ENCODE assay signal across 10 mouse cellular contexts in genomic region chr5:112371933-112372332, GRCm38 (mm10). TPM values are rescaled to one million over a fixed set of nuclear protein-coding genes. Genes with fewer than 3 reads are reported as not detected.
DNase-seq lines count a peak whose midpoint lies in the region; ATAC-seq and TF ChIP-seq lines count a peak whose summit lies in the region.
"Had no signal": no experiment of that assay in that cellular context is flagged by ENCODE, and none has a peak within 500 bp of the region (broad histone marks: within the 10 kb centered on the region; RNA-seq: fewer than 3 reads in every experiment).

No protein-coding gene starts in this region.

- WGBS in cerebellum, adult 2 months = 11% methylated on average over 7 of the region's 7 CpGs
- 21% methylated on average over 7 of the region's 7 CpGs for WGBS in forebrain, embryonic 12.5 days
- 26% methylated on average over 7 of the region's 7 CpGs for WGBS in neural tube, embryonic 14.5 days
- WGBS in lung, postnatal 0 days = 85% methylated on average over 7 of the region's 7 CpGs

- peak overlapping the region; percentile 36 for H3K4me2 ChIP-seq in forebrain, embryonic 12.5 days
- H3K4me2 ChIP-seq in neural tube, embryonic 14.5 days (ENCODE audit: low read depth, low read length) = no peak overlapping the region
- H3K4me2 ChIP-seq in lung, postnatal 0 days (replicated peaks; ENCODE audit: low read depth, low read length) = no peak overlapping the region

- no peak for TF ChIP-seq EP300 in lung, postnatal 0 days (IDR thresholded peaks at IDR 0.05)

- no peak for TF ChIP-seq CTCF in cerebellum, adult 2 months (IDR thresholded peaks at IDR 0.05; ENCODE audit: borderline replicate concordance, insufficient read depth, low read depth, low read length)
- TF ChIP-seq CTCF in lung, postnatal 0 days (IDR thresholded peaks at IDR 0.05) = no peak

- peak; percentile 90 for ATAC-seq in forebrain, embryonic 12.5 days (ENCODE audit: low FRiP score)
- peak; percentile 89 for ATAC-seq in neural tube, embryonic 14.5 days (ENCODE audit: low read depth)
- no peak for ATAC-seq in lung, postnatal 0 days

- H3K27me3 ChIP-seq in cerebellum, adult 2 months (ENCODE audit: control insufficient read depth, insufficient read depth, low read length) = no peaks in the 10 kb centered on the region
- H3K27me3 ChIP-seq in forebrain, embryonic 12.5 days = no peaks in the 10 kb centered on the region
- H3K27me3 ChIP-seq in neural tube, embryonic 14.5 days (ENCODE audit: control insufficient read depth, insufficient read depth, low read length) = no peaks in the 10 kb centered on the region
- H3K27me3 ChIP-seq in lung, postnatal 0 days (replicated peaks; ENCODE audit: insufficient read depth, low read length) = no peaks in the 10 kb centered on the region

- DNase-seq in cerebellum, adult 2 months = peak; percentile 68 to 82
- peak; percentile 67 to 75 for DNase-seq in layer of hippocampus, postnatal 10 days (ENCODE audit: low spot score in 2 of 2)
- DNase-seq in testis, postnatal 10 days (ENCODE audit: low spot score) = no peak
- no peak for DNase-seq in lung, postnatal 0 days (ENCODE audit: low spot score)
- no peak for DNase-seq in lung, postnatal 10 days
- DNase-seq in gastrocnemius, postnatal 25 days = no peak

- peak overlapping the region; percentile 36 for H3K9ac ChIP-seq in forebrain, embryonic 12.5 days
- 0 out of 2 replicates have a peak overlapping the region, but pooled peaks have one; percentile 8 for H3K9ac ChIP-seq in neural tube, embryonic 14.5 days (replicated peaks; ENCODE audit: low read depth, low read length)
- H3K9ac ChIP-seq in lung, postnatal 0 days (replicated peaks; ENCODE audit: low read depth) = no peak overlapping the region

- no peak overlapping the region for H3K4me3 ChIP-seq in cerebellum, adult 2 months (replicated peaks; ENCODE audit: insufficient read depth, low read depth, low read length)
- H3K4me3 ChIP-seq in forebrain, embryonic 12.5 days (replicated peaks) = no peak overlapping the region
- no peak overlapping the region for H3K4me3 ChIP-seq in neural tube, embryonic 14.5 days (ENCODE audit: low read depth, low read length)
- H3K4me3 ChIP-seq in lung, postnatal 0 days (ENCODE audit: low read depth, low read length) = no peak overlapping the region

- no peaks in the 10 kb centered on the region for H3K9me3 ChIP-seq in forebrain, embryonic 12.5 days
- no peaks in the 10 kb centered on the region for H3K9me3 ChIP-seq in neural tube, embryonic 14.5 days (ENCODE audit: control insufficient read depth, low read length)
- no peaks in the 10 kb centered on the region for H3K9me3 ChIP-seq in lung, postnatal 0 days (ENCODE audit: low read length)

- peak overlapping the region; percentile 78 for H3K27ac ChIP-seq in cerebellum, adult 2 months (ENCODE audit: insufficient read depth, low read length)
- peak overlapping the region; percentile 94 for H3K27ac ChIP-seq in forebrain, embryonic 12.5 days
- H3K27ac ChIP-seq in neural tube, embryonic 14.5 days (ENCODE audit: low read depth, low read length) = peak overlapping the region; percentile 74
- no peak overlapping the region for H3K27ac ChIP-seq in lung, postnatal 0 days (ENCODE audit: low read length)

- peaks cover 72% of the 10 kb centered on the region for H3K36me3 ChIP-seq in forebrain, embryonic 12.5 days (replicated peaks)
- peaks cover 26% of the 10 kb centered on the region for H3K36me3 ChIP-seq in neural tube, embryonic 14.5 days (ENCODE audit: control insufficient read depth, insufficient read depth, low read length)
- H3K36me3 ChIP-seq in lung, postnatal 0 days (ENCODE audit: insufficient read depth, low read length) = no peaks in the 10 kb centered on the region; the same call in none of the 2 replicates

- H3K4me1 ChIP-seq in cerebellum, adult 2 months (ENCODE audit: control insufficient read depth, insufficient read depth, low read length) = peaks cover 53% of the 10 kb centered on the region
- H3K4me1 ChIP-seq in forebrain, embryonic 12.5 days = peaks cover 36% of the 10 kb centered on the region
- H3K4me1 ChIP-seq in neural tube, embryonic 14.5 days (ENCODE audit: control insufficient read depth, insufficient read depth, low read length) = peaks cover 34% of the 10 kb centered on the region
- no peaks in the 10 kb centered on the region for H3K4me1 ChIP-seq in lung, postnatal 0 days (ENCODE audit: insufficient read depth, low read depth, low read length)

- TF ChIP-seq POLR2A in cerebellum, adult 2 months (IDR thresholded peaks at IDR 0.05; ENCODE audit: borderline replicate concordance, insufficient read depth, low read length) = no peak

RNA-seq across cellular contexts. Expression of gene Gm6583, which starts 16.1 kb away (rescaled TPM):
- not detected in 2 replicates for polyA plus RNA-seq in cerebellum, adult 2 months (2012; rRNA removed)
- polyA plus RNA-seq in forebrain, embryonic 12.5 days (2016; fragmentation: Nextera tagmentation; extraction: Ambion mirVana) = 0.22 and 0.31 TPM in 2 replicates
- not detected for total RNA-seq in layer of hippocampus, postnatal 10 days (2021)
- 0.12 and 0.44 TPM in 2 replicates for polyA plus RNA-seq in neural tube, embryonic 14.5 days (2014; fragmentation: Nextera tagmentation; extraction: Ambion mirVana)
- polyA plus RNA-seq in lung, postnatal 0 days (2015; fragmentation: Nextera tagmentation; extraction: Ambion mirVana) = 0.25 and 0.31 TPM in 2 replicates
- total RNA-seq in gastrocnemius, postnatal 25 days (2021) = not detected
- total RNA-seq: neutrophil, adult 5-6 weeks had no signal
- polyA plus RNA-seq: heart, embryonic 14.5 days had no signal

RNA-seq across cellular contexts. Expression of gene Asphd2, which starts 22.7 kb away (rescaled TPM):
- 87.9 and 92.7 TPM in 2 replicates for polyA plus RNA-seq in cerebellum, adult 2 months (2012; rRNA removed)
- 38.6 and 57.3 TPM in 2 replicates for polyA plus RNA-seq in forebrain, embryonic 12.5 days (2016; fragmentation: Nextera tagmentation; extraction: Ambion mirVana)
- 100 to 1,000 TPM; 150 to 151 TPM for total RNA-seq in layer of hippocampus, postnatal 10 days (2021)
- polyA plus RNA-seq in neural tube, embryonic 14.5 days (2014; fragmentation: Nextera tagmentation; extraction: Ambion mirVana) = 49.5 and 58.7 TPM in 2 replicates
- 1.9 and 2.0 TPM in 2 replicates for polyA plus RNA-seq in lung, postnatal 0 days (2015; fragmentation: Nextera tagmentation; extraction: Ambion mirVana)
- total RNA-seq in gastrocnemius, postnatal 25 days (2021) = under 1 TPM; 0.36 to 0.56 TPM
- total RNA-seq: neutrophil, adult 5-6 weeks had no signal

RNA-seq across cellular contexts. Expression of gene Hps4, which starts 29.1 kb away (rescaled TPM):
- polyA plus RNA-seq in cerebellum, adult 2 months (2012; rRNA removed) = 47.4 and 54.5 TPM in 2 replicates
- 36.1 and 37.3 TPM in 2 replicates for polyA plus RNA-seq in forebrain, embryonic 12.5 days (2016; fragmentation: Nextera tagmentation; extraction: Ambion mirVana)
- 10 to 100 TPM; 25.2 to 30.6 TPM for total RNA-seq in layer of hippocampus, postnatal 10 days (2021)
- polyA plus RNA-seq in neural tube, embryonic 14.5 days (2014; fragmentation: Nextera tagmentation; extraction: Ambion mirVana) = 37.5 and 42.9 TPM in 2 replicates
- 19.7 and 22.1 TPM in 2 replicates for polyA plus RNA-seq in lung, postnatal 0 days (2015; fragmentation: Nextera tagmentation; extraction: Ambion mirVana)
- 1 to 10 TPM; 3.8 to 4.5 TPM for total RNA-seq in gastrocnemius, postnatal 25 days (2021)

RNA-seq across cellular contexts. Expression of gene Srrd, which starts 29.1 kb away (rescaled TPM):
- 56.6 and 61.3 TPM in 2 replicates for polyA plus RNA-seq in cerebellum, adult 2 months (2012; rRNA removed)
- 47.3 and 50.0 TPM in 2 replicates for polyA plus RNA-seq in forebrain, embryonic 12.5 days (2016; fragmentation: Nextera tagmentation; extraction: Ambion mirVana)
- total RNA-seq in layer of hippocampus, postnatal 10 days (2021) = 10 to 100 TPM; 26.8 to 27.4 TPM
- 61.6 and 71.9 TPM in 2 replicates for polyA plus RNA-seq in neural tube, embryonic 14.5 days (2014; fragmentation: Nextera tagmentation; extraction: Ambion mirVana)
- polyA plus RNA-seq in lung, postnatal 0 days (2015; fragmentation: Nextera tagmentation; extraction: Ambion mirVana) = 21.3 and 21.9 TPM in 2 replicates
- total RNA-seq in gastrocnemius, postnatal 25 days (2021) = 1 to 10 TPM; 2.4 to 2.7 TPM

RNA-seq across cellular contexts. Expression of gene Tfip11, which starts 45.8 kb away (rescaled TPM):
- polyA plus RNA-seq in cerebellum, adult 2 months (2012; rRNA removed) = 48.2 and 50.8 TPM in 2 replicates
- 38.1 and 39.5 TPM in 2 replicates for polyA plus RNA-seq in forebrain, embryonic 12.5 days (2016; fragmentation: Nextera tagmentation; extraction: Ambion mirVana)
- 10 to 100 TPM; 30.9 to 33.4 TPM for total RNA-seq in layer of hippocampus, postnatal 10 days (2021)
- polyA plus RNA-seq in neural tube, embryonic 14.5 days (2014; fragmentation: Nextera tagmentation; extraction: Ambion mirVana) = 19.6 and 24.7 TPM in 2 replicates
- polyA plus RNA-seq in lung, postnatal 0 days (2015; fragmentation: Nextera tagmentation; extraction: Ambion mirVana) = 16.0 and 16.7 TPM in 2 replicates
- 10 to 100 TPM; 10.6 to 10.7 TPM for total RNA-seq in gastrocnemius, postnatal 25 days (2021)

Comparison
In these comparisons a context has a peak if more than half of its experiments do, and no peak if none do; other contexts are left out.
1. DNase-seq: peak in cerebellum, adult 2 months (2 of 2) and layer of hippocampus, postnatal 10 days (2 of 2); none in testis, postnatal 10 days (single experiment), lung, postnatal 0 days (single experiment), lung, postnatal 10 days (single experiment) and gastrocnemius, postnatal 25 days (single experiment).
2. RNA of gene Asphd2, which starts 22.7 kb away (polyA plus RNA-seq): 87.9 to 92.7 TPM in cerebellum, adult 2 months, 38.6 to 57.3 TPM in forebrain, embryonic 12.5 days and 49.5 to 58.7 TPM in neural tube, embryonic 14.5 days; 1.9 to 2.0 TPM in lung, postnatal 0 days; every median in the first group is over 10 times any median in the second.